Mouse (Mus musculus) C2C12 (cell line): ENCODE measurements around the gene Tcf7l1.

Experiments
- CEBPB ChIP-seq: IDR thresholded peaks from one replicate; pipeline ENCODE4 v1.6.1; 2011; ENCODE audit warnings: low read depth, mild to moderate bottlenecking, control low read depth, moderate library complexity
- CTCF ChIP-seq: IDR thresholded peaks from one replicate; pipeline ENCODE4 v1.5.1; 2011; ENCODE audit not compliant: control insufficient read depth, insufficient read depth, insufficient read length
- MAX ChIP-seq: IDR thresholded peaks from one replicate; pipeline ENCODE4 v1.6.1; 2011; ENCODE audit warnings: mild to moderate bottlenecking, control low read depth
- MYOD1 ChIP-seq: IDR thresholded peaks from one replicate; pipeline ENCODE4 v1.6.1; 2011; ENCODE audit warnings: low read depth; ENCODE audit not compliant: control insufficient read depth, insufficient read length
- USF1 ChIP-seq: IDR thresholded peaks from one replicate; pipeline ENCODE4 v1.6.1; 2011; ENCODE audit warnings: low read depth, mild to moderate bottlenecking, control low read depth, moderate library complexity

DNA sequence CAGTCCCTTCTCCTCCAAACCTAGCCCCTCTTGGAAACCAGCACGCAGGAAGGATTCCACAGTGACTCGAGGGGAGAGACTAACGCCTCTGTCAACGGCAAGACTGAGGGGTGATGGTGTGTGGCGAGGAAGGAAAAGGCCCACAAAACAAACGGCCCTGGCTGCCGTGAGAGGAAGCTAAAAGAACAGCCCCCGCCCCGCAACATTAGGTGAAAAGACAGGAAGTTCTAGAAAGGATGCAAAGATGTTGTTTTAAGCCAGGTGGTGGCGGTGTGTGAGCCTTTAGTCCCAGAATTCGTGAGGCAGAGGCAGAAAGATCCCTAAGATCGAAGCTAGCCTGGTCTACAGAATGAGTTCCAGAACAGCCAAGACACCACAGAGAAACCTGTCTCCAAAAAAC is 43.3 kb downstream of the Tcf7l1 start:
- TF ChIP-seq MYOD1 (no peak), CTCF (no peak), USF1 (no peak), MAX (no peak), CEBPB (no peak)
